Mouse (Mus musculus) liver, embryonic 14.5 days (tissue): Measurements from ENCODE around the gene Dynll2.

Experiments used
- CTCF ChIP-seq: IDR thresholded peaks from 2 replicates; pipeline ENCODE4 v1.5.1; 2016; ENCODE audit warnings: antibody characterized with exemption, low read depth, control low read depth
- EP300 ChIP-seq: IDR thresholded peaks from 2 replicates; pipeline ENCODE4 v1.6.1; 2016; ENCODE audit warnings: antibody characterized with exemption, low read depth

DNA sequence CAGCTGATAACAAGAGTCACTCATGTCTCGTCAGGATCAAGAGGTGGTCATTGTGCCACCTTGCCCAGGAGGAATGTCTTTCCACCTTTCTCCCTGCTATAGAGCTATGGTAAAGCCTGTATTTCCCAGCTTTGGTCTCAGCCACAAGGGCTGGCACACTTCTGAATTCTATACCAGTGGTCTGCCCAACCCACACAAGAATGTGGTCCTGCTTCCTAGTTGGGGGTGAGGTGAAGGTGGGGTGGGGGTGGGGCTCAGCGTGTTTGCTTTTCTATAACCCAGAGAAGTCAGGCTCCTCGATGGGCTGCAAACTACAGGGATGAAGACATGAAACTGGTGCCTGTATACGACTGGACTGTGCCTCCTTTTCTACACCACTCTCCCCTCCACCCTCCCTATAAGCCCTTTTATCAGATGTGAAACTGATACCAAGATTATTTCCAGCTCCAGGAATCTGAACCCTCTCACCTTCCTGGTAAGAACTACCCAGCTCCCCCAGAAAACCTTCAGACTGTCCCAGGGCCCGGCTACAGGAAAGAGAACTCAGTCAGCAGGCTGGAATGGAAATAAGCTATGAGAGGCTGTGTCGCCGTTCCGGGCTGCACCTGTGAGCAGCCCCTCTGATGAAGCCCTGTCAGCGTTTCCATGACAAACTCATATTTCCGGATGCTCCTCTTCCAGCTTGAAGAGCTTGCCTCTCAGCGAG lies 24.0 kb upstream of the Dynll2 start:
- TF ChIP-seq CTCF (no peak), EP300 (no peak)
